Mouse (Mus musculus) right cerebral cortex, postnatal 25 days (tissue): ENCODE data around the gene Cd19.

Experiments
- DNase-seq: peaks from one replicate; pipeline ENCODE4 v3.0.0; 2022

Gene Cd19

GRCm38 (mm10) chr7:126414725-126415124, at the start of gene Cd19:
Gene Cd19, minus strand, starts transcription at chr7:126414889.
- no peak for DNase-seq

DNA sequence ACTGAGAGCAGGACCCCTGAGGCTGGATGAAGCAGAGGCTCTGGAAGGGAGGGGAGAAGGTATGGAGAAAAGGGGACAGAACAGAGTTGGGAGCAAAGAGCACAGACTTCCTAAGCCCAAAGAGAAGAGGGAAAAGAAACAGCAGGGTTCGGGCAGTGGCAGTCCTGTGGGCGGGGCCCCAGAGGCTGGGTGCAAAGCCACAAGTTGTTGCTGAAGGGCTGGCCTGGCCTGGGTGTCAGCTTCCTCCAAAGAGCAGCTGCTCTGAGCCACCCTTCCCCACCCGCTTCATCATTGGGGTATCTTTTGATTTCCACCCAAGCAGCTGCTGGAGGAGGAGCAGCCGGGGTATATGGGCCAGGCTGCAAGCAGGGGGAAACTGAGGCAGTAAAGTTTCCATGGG, 49.4 kb upstream of the Cd19 start:
- no peak for DNase-seq

DNA sequence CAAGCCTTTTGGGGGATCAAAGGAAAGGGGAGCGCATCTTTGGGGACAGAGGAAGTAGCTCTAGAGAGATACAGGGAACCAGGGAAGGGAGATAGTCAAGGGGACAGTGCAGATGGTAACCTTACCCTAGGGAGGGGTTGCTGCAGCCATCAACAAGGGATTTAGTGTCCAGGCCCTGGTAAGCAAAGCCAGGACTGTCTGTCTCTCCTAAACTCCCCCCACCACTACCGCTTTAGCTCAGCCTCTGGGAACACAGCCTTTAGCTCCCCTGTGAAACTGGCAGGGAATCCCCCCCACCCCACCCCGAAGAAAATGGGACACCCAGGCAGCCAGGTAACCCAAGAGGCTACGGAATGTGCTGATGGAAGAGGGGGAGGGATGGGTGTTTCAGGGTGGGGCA, 48.9 kb upstream of the Cd19 start:
- no peak for DNase-seq

- no peak for DNase-seq
Measured at GRCm38 (mm10) chr7:126463004-126463403, 48.3 kb upstream of the Cd19 start, which contains the start of gene Atp2a1. Gene Atp2a1, minus strand, starts transcription at chr7:126463108.

DNA sequence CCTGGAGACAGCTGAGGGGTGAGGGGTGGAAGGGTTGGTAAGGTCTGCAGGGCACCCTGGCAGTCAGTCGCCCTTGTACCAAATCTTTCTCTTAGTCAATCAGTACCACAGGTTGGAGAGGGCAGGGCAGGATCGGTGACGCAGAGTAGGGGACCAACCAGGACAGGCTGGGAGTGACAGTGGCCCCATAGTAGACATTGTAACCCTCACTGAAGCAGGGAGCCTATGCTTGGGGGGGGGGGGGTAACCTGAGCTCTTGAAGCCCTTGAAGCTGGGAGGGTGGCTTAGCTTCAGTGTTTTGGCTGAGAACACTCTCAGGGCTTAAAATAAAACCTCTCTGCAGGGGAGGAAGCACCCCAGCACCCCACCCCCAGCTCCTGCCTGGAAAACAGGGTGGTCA, 46.9 kb upstream of the Cd19 start:
- no peak for DNase-seq

GRCm38 (mm10) chr7:126460623-126461399, 46.1 kb upstream of the Cd19 start:
- DNase-seq: no peak

GRCm38 (mm10) chr7:126458844-126459618, 44.3 kb upstream of the Cd19 start:
- no peak for DNase-seq

DNA sequence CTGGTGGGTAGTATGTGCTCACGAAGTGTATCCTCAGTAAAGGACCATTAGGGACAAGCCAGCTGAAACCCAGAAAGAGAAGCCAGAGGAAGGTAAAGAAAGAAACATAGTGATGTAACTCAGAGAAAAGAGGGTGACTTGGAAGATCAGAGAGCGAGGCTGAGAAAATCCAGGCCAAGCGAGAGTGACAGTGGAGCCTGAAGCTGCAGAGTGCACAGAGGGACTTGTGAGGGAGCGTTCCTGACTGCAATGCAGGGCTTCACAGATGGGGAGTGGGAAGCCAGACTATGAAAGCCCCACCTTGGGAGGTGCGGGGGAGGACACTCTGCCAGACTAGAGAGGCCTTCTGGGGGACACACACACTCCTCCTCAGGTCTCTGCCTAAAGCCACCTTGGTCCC, 43.5 kb upstream of the Cd19 start:
- no peak for DNase-seq

- DNase-seq: no peak
Measured at GRCm38 (mm10) chr7:126456382-126457266, 41.9 kb upstream of the Cd19 start.

DNA sequence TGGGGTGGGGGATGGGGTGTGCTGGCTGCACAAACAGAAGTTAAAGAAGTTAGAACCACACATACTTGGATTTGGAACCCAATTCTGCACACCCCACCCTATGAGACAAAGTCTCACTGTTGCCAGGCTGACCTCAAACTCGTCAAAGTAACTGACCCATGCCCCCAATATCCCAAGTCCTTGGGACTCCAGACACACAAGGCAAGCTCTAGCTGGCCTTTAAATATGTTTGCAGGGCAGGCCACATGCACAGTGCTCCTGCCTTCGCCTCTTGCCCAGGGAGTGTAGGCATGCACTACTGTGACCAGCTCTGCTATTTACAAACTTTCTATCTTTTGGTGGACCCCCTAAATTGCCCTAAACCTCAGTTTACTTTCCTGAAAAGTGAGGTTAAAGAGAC, 40.6 kb upstream of the Cd19 start:
- no peak for DNase-seq

- DNase-seq: no peak
Measured at GRCm38 (mm10) chr7:126453861-126454260, 39.2 kb upstream of the Cd19 start.

DNA sequence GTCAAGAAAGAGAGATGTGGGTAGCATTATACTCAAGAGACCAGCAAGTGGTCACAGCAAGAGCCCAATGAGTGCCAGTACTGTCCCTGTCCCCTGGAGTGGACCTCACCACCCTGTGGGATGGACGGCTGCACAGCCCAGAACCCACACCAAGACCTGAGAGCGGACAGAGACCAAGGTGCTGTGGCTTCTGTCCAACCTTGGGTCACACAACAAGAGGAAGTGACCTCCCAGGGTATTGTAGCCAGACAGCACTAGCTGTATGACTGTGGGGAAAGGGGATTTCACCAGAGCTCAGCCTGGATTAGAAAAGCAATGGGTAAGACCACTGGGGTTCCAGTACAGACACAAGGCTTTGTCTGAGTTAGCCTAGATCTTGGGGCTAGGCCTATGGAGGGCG, 37.6 kb upstream of the Cd19 start:
- no peak for DNase-seq

GRCm38 (mm10) chr7:126450641-126451040, 36.0 kb upstream of the Cd19 start:
- DNase-seq: no peak

GRCm38 (mm10) chr7:126449991-126450390, 35.3 kb upstream of the Cd19 start:
- DNase-seq: no peak

GRCm38 (mm10) chr7:126448481-126448880, 33.8 kb upstream of the Cd19 start:
- DNase-seq: no peak

- DNase-seq: no peak
Measured at GRCm38 (mm10) chr7:126446217-126446616, 31.5 kb upstream of the Cd19 start.

DNA sequence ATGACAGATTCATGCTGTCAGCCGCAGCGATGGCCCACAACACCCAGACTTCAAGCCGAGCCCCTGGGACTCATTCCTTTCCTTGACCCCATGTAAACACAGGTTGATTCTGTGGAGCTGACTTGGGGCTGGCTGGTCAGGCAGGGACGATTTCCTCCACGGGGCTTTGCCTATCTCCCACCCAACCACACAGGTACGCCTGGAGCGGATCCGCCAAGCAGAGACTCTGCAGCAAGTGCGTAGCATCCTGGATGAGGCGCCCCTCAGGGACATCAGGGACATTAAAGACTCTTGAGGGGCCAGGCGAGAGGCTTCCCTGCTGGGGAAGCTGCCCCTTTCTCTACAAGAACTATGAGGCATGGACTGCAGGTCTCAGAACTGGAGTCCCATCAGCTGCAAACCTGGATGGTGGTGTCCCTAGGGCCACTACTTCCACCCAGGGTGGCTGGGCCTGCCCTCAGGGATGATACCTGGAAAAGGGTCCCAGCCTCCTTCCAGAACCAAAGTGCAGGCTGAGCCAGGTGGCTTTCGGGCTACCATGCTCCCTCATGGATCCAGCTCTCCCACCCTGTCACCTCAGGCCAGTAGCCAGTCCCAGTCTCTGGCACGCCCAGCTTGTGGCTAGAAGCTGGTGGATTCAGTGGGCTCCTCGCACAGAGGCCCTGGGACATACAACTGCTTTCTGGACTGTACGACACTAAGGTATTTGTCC, 30.6 kb upstream of the Cd19 start:
- DNase-seq: no peak

- no peak for DNase-seq
Measured at GRCm38 (mm10) chr7:126444536-126444935, 29.8 kb upstream of the Cd19 start.

- no peak for DNase-seq
Measured at GRCm38 (mm10) chr7:126443997-126444396, 29.3 kb upstream of the Cd19 start.

DNA sequence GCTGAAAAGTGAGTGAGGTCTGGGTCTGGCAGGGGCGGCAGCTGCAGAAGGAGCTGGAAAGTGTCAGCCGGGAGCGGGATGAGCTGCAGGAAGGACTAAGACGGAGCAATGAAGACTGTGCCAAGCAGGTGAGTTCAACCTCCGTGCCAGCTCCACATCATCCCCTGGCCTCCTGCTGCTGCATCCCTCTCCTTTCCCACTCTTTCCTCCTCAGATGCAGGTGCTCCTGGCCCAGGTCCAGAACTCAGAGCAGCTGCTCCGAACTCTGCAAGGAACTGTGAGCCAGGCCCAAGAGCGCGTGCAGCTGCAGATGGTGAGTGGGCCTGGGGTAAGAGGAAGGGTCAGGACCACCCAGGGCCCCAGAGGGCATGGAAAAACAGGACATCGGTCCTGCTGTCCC, 25.4 kb upstream of the Cd19 start:
- no peak for DNase-seq

- no peak for DNase-seq
Measured at GRCm38 (mm10) chr7:126436851-126437250, 22.2 kb upstream of the Cd19 start.

DNA sequence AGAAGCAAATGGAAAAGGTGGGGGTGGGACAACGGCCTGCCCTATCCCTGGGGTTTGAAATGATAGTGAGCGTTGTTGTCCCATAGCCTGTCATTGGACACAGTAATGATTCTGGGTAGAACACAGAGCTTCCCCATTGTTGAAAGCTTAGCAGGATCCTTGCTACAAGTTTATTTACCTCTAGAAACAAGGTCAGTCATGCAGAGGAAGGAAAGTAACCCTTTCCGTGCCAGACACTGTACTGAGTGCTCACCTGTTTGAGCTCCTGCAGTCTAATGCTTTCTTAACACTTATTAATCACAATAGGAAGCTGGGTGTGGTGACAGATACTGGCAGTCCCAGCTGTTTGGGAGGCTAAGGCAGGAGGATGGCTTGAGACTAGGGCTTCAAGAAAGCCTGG, 21.1 kb upstream of the Cd19 start:
- DNase-seq: no peak

DNA sequence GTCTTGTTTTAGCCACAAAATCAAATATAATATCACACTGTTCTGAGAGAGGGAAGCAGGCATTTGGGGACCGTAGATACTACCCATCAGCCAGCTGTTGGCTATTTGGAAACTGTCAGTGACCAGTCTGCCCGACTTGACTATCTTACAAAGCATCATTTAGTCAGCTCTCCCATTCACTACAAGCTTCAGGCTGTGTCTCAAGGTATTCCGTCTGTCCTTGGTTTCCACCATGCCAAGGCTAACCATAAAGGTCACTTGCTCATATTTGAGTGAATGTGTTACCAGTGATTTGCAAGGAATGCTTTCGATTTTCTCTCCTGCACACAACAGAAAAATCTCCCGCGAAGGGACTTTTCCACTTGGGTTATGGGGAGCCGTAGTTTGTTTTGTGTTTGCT, 20.0 kb upstream of the Cd19 start:
- DNase-seq: no peak
